Mouse (Mus musculus): ENCODE measurements around the gene Irx3. TPM values are rescaled to one million over a fixed set of nuclear protein-coding genes. Genes with fewer than 3 reads are reported as not detected.

Irx3 gene
- polyA plus RNA-seq, 1 experiment from 2014 or later = 25.2 TPM

DNA sequence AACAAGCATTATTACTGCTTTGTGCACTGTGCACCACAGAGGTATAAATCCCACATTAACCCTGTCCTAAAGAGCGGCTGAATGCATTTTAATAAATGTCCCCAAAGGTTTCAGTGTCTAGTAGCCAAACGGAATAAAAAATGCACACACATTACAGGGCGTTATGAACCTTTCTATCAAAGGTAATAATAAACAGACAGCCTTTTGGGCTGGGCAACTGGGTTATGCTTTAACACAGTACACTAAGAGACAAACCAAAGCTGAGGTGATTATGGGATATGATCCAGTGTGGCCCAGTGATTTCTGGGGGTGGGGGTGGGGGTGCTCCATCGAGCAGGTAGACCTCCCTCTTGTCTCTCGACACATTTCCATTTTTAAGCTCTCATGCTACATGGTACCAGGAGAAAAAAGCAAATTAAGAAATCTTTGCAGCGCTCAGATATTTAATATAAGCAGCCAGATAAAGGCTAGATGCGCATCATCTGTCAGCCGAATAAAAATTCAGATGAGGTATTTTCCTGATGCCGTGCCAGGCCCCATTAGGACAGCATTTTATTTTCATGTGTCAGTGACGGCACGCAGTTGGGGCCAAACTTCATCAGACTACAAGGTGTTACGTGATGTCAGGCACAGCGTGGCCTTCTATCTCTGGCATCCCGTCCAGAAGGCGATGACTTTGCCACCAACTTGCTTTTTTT lies 51.6 kb downstream of the Irx3 start:
- Histone ChIP-seq H3K9me3 (replicated peaks; ENCODE audit: low read length) (no peaks in the 10 kb centered on the region), H3K4me2 (ENCODE audit: low read length) (no peak overlapping the region), H3K4me3 (replicated peaks; ENCODE audit: low read depth, low read length) (no peak overlapping the region), H3K27me3 (ENCODE audit: insufficient read depth, low read length) (no peaks in the 10 kb centered on the region), H3K27ac (no peak overlapping the region), H3K9ac (ENCODE audit: low read depth, low read length) (no peak overlapping the region), H3K36me3 (ENCODE audit: insufficient read depth, low read length) (no peaks in the 10 kb centered on the region), H3K4me1 (replicated peaks; ENCODE audit: insufficient read depth, low read length) (no peaks in the 10 kb centered on the region; the same call in 1 of the 2 replicates)
- ATAC-seq (replicated peaks; ENCODE audit: low FRiP score, low read depth) (no peak), DNase-seq (ENCODE audit: low spot score) (no peak)
- 77% methylated on average over 15 of the region's 15 CpGs for WGBS
- no peak for TF ChIP-seq CTCF (IDR thresholded peaks at IDR 0.05; ENCODE audit: low read depth)

DNA sequence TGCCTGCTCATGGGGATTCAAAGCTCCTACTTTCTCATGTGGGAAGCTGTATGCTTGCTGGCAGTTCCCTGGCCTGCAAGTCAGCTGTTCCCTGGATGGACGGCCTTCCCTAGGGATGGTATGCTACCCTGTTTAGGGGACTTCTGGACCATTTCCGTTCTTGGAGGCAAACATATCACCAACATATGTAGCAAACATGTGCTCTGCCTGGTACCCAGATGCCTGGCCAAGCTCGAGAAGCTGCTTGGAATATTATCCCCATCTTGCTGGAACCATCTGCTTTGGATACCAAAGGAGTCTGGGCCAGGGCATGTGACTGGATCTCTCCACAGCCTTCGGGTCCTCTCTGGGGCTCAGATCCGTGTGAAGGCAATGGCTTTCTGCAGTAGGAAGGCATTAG lies 52.5 kb downstream of the Irx3 start:
- Histone ChIP-seq H3K9me3 (replicated peaks; ENCODE audit: low read length) (no peaks in the 10 kb centered on the region), H3K36me3 (ENCODE audit: insufficient read depth, low read length) (no peaks in the 10 kb centered on the region), H3K4me3 (replicated peaks; ENCODE audit: low read depth, low read length) (no peak overlapping the region), H3K27me3 (ENCODE audit: insufficient read depth, low read length) (no peaks in the 10 kb centered on the region), H3K4me1 (replicated peaks; ENCODE audit: insufficient read depth, low read length) (no peaks in the 10 kb centered on the region; the same call in 1 of the 2 replicates), H3K9ac (ENCODE audit: low read depth, low read length) (no peak overlapping the region), H3K27ac (no peak overlapping the region), H3K4me2 (ENCODE audit: low read length) (no peak overlapping the region)
- ATAC-seq (replicated peaks; ENCODE audit: low FRiP score, low read depth) = no peak
- no peak for TF ChIP-seq CTCF (IDR thresholded peaks at IDR 0.05; ENCODE audit: low read depth)
- no peak for DNase-seq (ENCODE audit: low spot score)
- 68% methylated on average over 5 of the region's 5 CpGs for WGBS
